Mouse (Mus musculus) stomach, embryonic 14.5 days (tissue): Measurements from ENCODE around the gene Tab2. TPM values are rescaled to one million over a fixed set of nuclear protein-coding genes. Genes with fewer than 3 reads are reported as not detected.

ENCODE experiments used
- ATAC-seq: fragments of 200-750 bp; cut with Nextera tagmentation; 2 replicates; pipeline ENCODE4 v1.8.0; 2017; ENCODE audit warnings: low read depth, moderate TSS enrichment; ENCODE audit not compliant: insufficient number of reproducible peaks, insufficient read depth, low FRiP score
- H3K27ac ChIP-seq: fragments of 300-500 bp; sonication (generic); 2 replicates; pipeline ENCODE4 v1.5.1; 2014; ENCODE audit warnings: mild to moderate bottlenecking, low read length, moderate library complexity, mixed read lengths
- H3K27me3 ChIP-seq: fragments of 300-500 bp; sonication (generic); 2 replicates; pipeline ENCODE4 v1.6.1; 2014; ENCODE audit warnings: low read length, control low read depth, mixed read lengths; ENCODE audit not compliant: control insufficient read depth, insufficient read depth
- H3K36me3 ChIP-seq: fragments of 300-500 bp; sonication (generic); 2 replicates; pipeline ENCODE4 v1.6.1; 2014; ENCODE audit warnings: mild to moderate bottlenecking, control low read depth, low read length, moderate library complexity, mixed read lengths; ENCODE audit not compliant: control insufficient read depth, insufficient read depth
- H3K4me1 ChIP-seq: fragments of 300-500 bp; sonication (generic); 2 replicates; pipeline ENCODE4 v1.6.1; 2014; ENCODE audit warnings: low read length, control low read depth, mixed read lengths; ENCODE audit not compliant: control insufficient read depth, insufficient read depth
- H3K4me2 ChIP-seq: fragments of 300-500 bp; sonication (generic); replicated peaks from 2 replicates; pipeline ENCODE4 v1.6.1; 2014; ENCODE audit warnings: low read depth, low read length, control low read depth
- H3K4me3 ChIP-seq: fragments of 300-500 bp; sonication (generic); 2 replicates; pipeline ENCODE4 v1.5.1; 2014; ENCODE audit warnings: low read depth, low read length, control low read depth
- H3K9ac ChIP-seq: fragments of 300-500 bp; sonication (generic); replicated peaks from 2 replicates; pipeline ENCODE4 v1.6.1; 2014; ENCODE audit warnings: low read depth, mild to moderate bottlenecking, control low read depth, low read length, moderate library complexity, mixed read lengths
- H3K9me3 ChIP-seq: fragments of 300-500 bp; sonication (generic); 2 replicates; pipeline ENCODE4 v1.6.1; 2016; ENCODE audit warnings: low read depth, low read length, control low read depth; ENCODE audit not compliant: control insufficient read depth
- whole genome bisulfite sequencing: fragments of 180-500 bp; shearing (Covaris S2); extraction: QIAGEN DNeasy Blood & Tissue Kit; methylation state at CpG from one replicate; pipeline ENCODE4 v1.1.7; 2014; 5-methylcytosine and 5-hydroxymethylcytosine counted together
- polyA plus RNA-seq: library from polyadenylated mRNA; unstranded; fragments of >200 nt; fragmentation: Nextera tagmentation; extraction: Ambion mirVana; gene quantifications from 2 replicates; pipeline ENCODE4 v1.2.1, GENCODE M21; 2014

The Tab2 gene
- polyA plus RNA-seq, 1 experiment from 2014 or later = 34.4 TPM

- Histone ChIP-seq H3K4me1 (peaks cover 8% of the 10 kb centered on the region; the same call in 1 of the 2 replicates), H3K36me3 (no peaks in the 10 kb centered on the region), H3K9me3 (no peaks in the 10 kb centered on the region), H3K27me3 (peaks cover 5% of the 10 kb centered on the region; the same call in 1 of the 2 replicates), H3K27ac (no peak overlapping the region), H3K4me2 (no peak overlapping the region), H3K9ac (no peak overlapping the region), H3K4me3 (no peak overlapping the region)
- WGBS = 67% methylated on average over 6 of the region's 6 CpGs
- ATAC-seq = no peak
These were observed 91.8 kb downstream of the Tab2 start for GRCm38 (mm10) chr10:7864184-7864583.

GRCm38 (mm10) chr10:7863411-7863810 is 92.6 kb downstream of the Tab2 start:
- WGBS = 89% methylated on average over 6 of the region's 6 CpGs
- ATAC-seq = no peak
- H3K4me2 ChIP-seq = no peak overlapping the region

DNA sequence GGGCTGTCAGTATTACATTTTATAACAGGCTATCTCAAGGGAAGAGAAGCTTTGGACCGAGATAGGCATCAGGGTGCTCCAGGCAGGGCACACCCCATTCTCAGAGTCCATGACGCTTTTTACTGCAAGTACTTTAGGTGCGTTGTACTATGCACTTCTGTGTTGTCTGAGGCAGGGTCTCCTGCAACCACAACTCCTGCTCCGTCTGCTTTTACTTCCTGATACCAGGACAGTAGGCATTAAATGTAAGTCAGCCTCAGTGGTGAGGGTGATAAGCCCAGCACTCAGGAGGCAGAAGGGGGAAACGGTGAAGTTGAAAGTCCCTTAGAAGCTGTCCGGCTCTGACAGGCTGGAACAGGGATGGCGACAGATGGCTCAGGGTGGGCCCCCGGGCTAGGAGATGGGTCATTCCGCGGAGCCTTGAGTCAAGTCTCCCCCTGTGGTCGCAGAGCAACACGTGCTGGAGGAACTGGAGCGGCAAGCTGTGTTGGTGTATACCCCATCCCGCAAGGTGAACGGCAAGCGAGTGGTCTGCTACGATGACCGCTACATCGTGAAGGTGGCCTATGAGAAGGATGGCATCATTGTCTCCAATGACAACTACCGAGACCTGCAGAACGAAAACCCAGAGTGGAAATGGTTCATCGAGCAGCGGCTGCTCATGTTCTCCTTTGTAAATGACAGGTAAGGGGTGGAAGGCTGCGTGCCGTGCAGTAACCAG is 93.9 kb downstream of the Tab2 start:
- Histone ChIP-seq H3K27me3 (peaks cover 5% of the 10 kb centered on the region; the same call in 1 of the 2 replicates), H3K36me3 (no peaks in the 10 kb centered on the region), H3K9me3 (no peaks in the 10 kb centered on the region), H3K4me2 (no peak overlapping the region), H3K4me1 (peaks cover 3% of the 10 kb centered on the region; the same call in 1 of the 2 replicates), H3K27ac (no peak overlapping the region), H3K9ac (no peak overlapping the region), H3K4me3 (no peak overlapping the region)
- 89% methylated on average over 25 of the region's 25 CpGs for WGBS
- ATAC-seq = no peak

More at GRCm38 (mm10) chr10:7863411-7863810, 92.6 kb downstream of the Tab2 start:
- H3K9ac ChIP-seq = no peak overlapping the region
- peaks cover 8% of the 10 kb centered on the region; the same call in 1 of the 2 replicates for H3K4me1 ChIP-seq
- no peaks in the 10 kb centered on the region for H3K9me3 ChIP-seq
- H3K36me3 ChIP-seq = no peaks in the 10 kb centered on the region
- H3K27ac ChIP-seq = no peak overlapping the region
- peaks cover 5% of the 10 kb centered on the region; the same call in 1 of the 2 replicates for H3K27me3 ChIP-seq
- H3K4me3 ChIP-seq = no peak overlapping the region

DNA sequence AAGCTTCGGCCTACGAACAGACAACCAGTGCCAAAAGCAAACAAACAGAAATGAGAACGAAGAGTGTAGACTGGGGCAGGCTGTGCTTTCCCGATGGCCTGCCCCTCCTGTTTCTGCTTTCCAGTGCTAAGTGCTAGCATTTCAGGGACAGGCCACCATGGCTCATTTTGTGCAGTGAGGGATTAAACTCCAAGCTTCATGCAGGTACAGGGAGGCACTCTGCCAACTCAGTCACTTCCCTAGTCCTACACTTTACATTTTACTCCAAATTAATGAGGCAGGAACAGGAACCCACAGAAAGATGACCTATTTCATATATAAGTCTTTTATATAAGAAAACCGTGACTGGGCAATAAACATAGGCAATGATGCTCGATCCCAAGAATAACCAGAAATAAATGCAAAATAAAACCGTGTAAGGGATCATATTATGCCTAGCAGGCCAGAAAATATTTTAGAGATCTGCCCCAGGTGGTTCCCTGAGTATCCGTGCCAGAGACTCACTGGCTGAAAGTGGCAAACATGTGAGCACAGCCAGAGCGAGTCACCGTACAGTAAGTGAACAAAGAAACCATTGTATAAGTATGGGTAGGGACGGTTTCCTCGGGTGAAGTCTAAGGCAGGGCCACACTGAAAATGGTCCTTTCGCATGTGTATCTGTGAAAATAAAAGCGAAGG is 94.6 kb downstream of the Tab2 start:
- H3K27me3 ChIP-seq = no peaks in the 10 kb centered on the region
- no peaks in the 10 kb centered on the region for H3K4me1 ChIP-seq
- ATAC-seq = no peak
- H3K9ac ChIP-seq = no peak overlapping the region
- H3K4me2 ChIP-seq = no peak overlapping the region
- 83% methylated on average over 14 of the region's 14 CpGs for WGBS
- H3K4me3 ChIP-seq = no peak overlapping the region
- H3K27ac ChIP-seq = no peak overlapping the region
- no peaks in the 10 kb centered on the region for H3K9me3 ChIP-seq
- H3K36me3 ChIP-seq = no peaks in the 10 kb centered on the region

- Histone ChIP-seq H3K4me1 (no peaks in the 10 kb centered on the region), H3K36me3 (no peaks in the 10 kb centered on the region), H3K4me2 (no peak overlapping the region), H3K9ac (no peak overlapping the region), H3K27me3 (no peaks in the 10 kb centered on the region), H3K4me3 (no peak overlapping the region), H3K9me3 (no peaks in the 10 kb centered on the region), H3K27ac (no peak overlapping the region)
- ATAC-seq = no peak
- 89% methylated on average over 7 of the region's 7 CpGs for WGBS
These were observed 95.5 kb downstream of the Tab2 start for GRCm38 (mm10) chr10:7860494-7860893.

Other genes with a start within 250 kb of the Tab2 start
- gene Katna1, start 230.2 kb downstream of the Tab2 start, polyA plus RNA-seq = 59.0 and 61.6 TPM in 2 replicates
- 81.0 and 85.4 TPM in 2 replicates for gene Ginm1, start 163.4 kb downstream of the Tab2 start, polyA plus RNA-seq
- 43.5 and 44.0 TPM in 2 replicates for gene Ppil4, start 163.3 kb downstream of the Tab2 start, polyA plus RNA-seq
- 0.17 TPM in 1 of 2 replicates, not detected in the other for gene Zc3h12d, start 123.8 kb downstream of the Tab2 start, polyA plus RNA-seq